ENCODE assay signal across 9 mouse cellular contexts in the genomic region with DNA sequence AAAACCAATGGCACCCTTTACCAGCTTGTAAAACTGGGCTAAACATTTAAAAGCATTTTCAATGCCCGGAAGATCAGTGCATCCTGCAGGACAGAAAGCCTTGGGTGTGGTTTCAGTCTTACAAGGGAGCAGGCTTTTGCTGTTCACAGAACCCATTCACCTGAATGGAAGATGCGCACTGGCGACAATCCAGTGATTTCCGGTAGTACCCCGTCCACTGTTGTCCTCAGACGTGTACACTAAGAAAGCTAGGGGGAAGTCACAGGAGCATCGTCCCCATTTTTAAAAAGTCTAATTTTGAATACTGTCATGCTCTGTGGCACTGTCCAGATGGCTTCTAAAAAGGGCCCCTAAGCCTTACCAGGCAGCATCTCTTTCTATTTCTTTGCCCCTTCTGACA. TPM values are rescaled to one million over a fixed set of nuclear protein-coding genes. Genes with fewer than 3 reads are reported as not detected.
A peak's percentile ranks its signal among the peaks of the same experiment; 100 is the strongest.
DNase-seq lines count a peak whose midpoint lies in the region; ATAC-seq lines count a peak whose summit lies in the region.
"Had no signal": no experiment of that assay in that cellular context is flagged by ENCODE, and none has a peak within 500 bp of the region (broad histone marks: within the 10 kb centered on the region; RNA-seq: fewer than 3 reads in every experiment).

No protein-coding gene starts in this region.

- no peak for DNase-seq in heart, postnatal 36 days
- peak; percentile 32 for DNase-seq in ES-CJ7 (ENCODE audit: low read depth, low spot score)
- no peak for DNase-seq in embryonic facial prominence, embryonic 14.5 days (ENCODE audit: low spot score)
- no peak for DNase-seq in liver, embryonic 13.5 days
- no peak for DNase-seq in right cerebral cortex, adult 2 months (ENCODE audit: low spot score in 2 of 2)
- DNase-seq in midbrain, embryonic 14.5 days = no peak

- no peaks in the 10 kb centered on the region for H3K27me3 ChIP-seq in heart, embryonic 16.5 days (ENCODE audit: control insufficient read depth, insufficient read depth, low read length)
- no peaks in the 10 kb centered on the region for H3K27me3 ChIP-seq in embryonic facial prominence, embryonic 14.5 days (replicated peaks; ENCODE audit: control insufficient read depth, insufficient read depth, low read length)
- no peaks in the 10 kb centered on the region for H3K27me3 ChIP-seq in liver, embryonic 13.5 days
- H3K27me3 ChIP-seq in midbrain, embryonic 14.5 days (ENCODE audit: control insufficient read depth, insufficient read depth, low read length) = no peaks in the 10 kb centered on the region
- H3K27me3 ChIP-seq: hindbrain, embryonic 15.5 days had no signal

- H3K36me3 ChIP-seq in heart, embryonic 16.5 days (ENCODE audit: control insufficient read depth, insufficient read depth) = peaks cover 1% of the 10 kb centered on the region; the same call in 1 of the 2 replicates
- H3K36me3 ChIP-seq in embryonic facial prominence, embryonic 14.5 days (ENCODE audit: control insufficient read depth, insufficient read depth, low read length) = peaks cover 6% of the 10 kb centered on the region; the same call in 1 of the 2 replicates
- peaks cover 44% of the 10 kb centered on the region for H3K36me3 ChIP-seq in liver, embryonic 13.5 days
- H3K36me3 ChIP-seq in midbrain, embryonic 14.5 days (ENCODE audit: control insufficient read depth, insufficient read depth, low read length) = peaks cover 8% of the 10 kb centered on the region

- no peak overlapping the region for H3K9ac ChIP-seq in heart, embryonic 16.5 days (ENCODE audit: low read length)
- 0 out of 2 replicates have a peak overlapping the region, but pooled peaks have one; percentile 0 for H3K9ac ChIP-seq in embryonic facial prominence, embryonic 14.5 days (ENCODE audit: low read depth, low read length)
- peak overlapping the region; percentile 97 for H3K9ac ChIP-seq in liver, embryonic 13.5 days
- H3K9ac ChIP-seq in midbrain, embryonic 14.5 days (replicated peaks; ENCODE audit: low read length) = no peak overlapping the region

- H3K4me2 ChIP-seq in heart, embryonic 16.5 days (ENCODE audit: low read depth, low read length) = peak overlapping the region; percentile 87
- H3K4me2 ChIP-seq in embryonic facial prominence, embryonic 14.5 days (ENCODE audit: low read depth, low read length) = peak overlapping the region; percentile 92
- peak overlapping the region; percentile 98 for H3K4me2 ChIP-seq in liver, embryonic 13.5 days
- no peak overlapping the region for H3K4me2 ChIP-seq in midbrain, embryonic 14.5 days (ENCODE audit: low read length)

- H3K9me3 ChIP-seq in heart, embryonic 16.5 days (replicated peaks; ENCODE audit: control insufficient read depth, low read length) = no peaks in the 10 kb centered on the region
- H3K9me3 ChIP-seq in embryonic facial prominence, embryonic 14.5 days (ENCODE audit: control insufficient read depth, low read length) = no peaks in the 10 kb centered on the region
- no peaks in the 10 kb centered on the region for H3K9me3 ChIP-seq in liver, embryonic 13.5 days (replicated peaks)
- no peaks in the 10 kb centered on the region for H3K9me3 ChIP-seq in midbrain, embryonic 14.5 days (ENCODE audit: control insufficient read depth, low read length)
- H3K9me3 ChIP-seq: hindbrain, embryonic 15.5 days had no signal

- intact Hi-C loops in heart, postnatal 36 days (cut with DNase I) = loop anchor here (5.0 to 10.0 kb wide), 2 partner anchors 57 to 209 kb away; a partner anchor contains a TSS

- H3K4me3 ChIP-seq in heart, embryonic 16.5 days (ENCODE audit: low read length) = no peak overlapping the region
- peak overlapping the region; percentile 77; the same call in 1 of the 2 replicates for H3K4me3 ChIP-seq in embryonic facial prominence, embryonic 14.5 days (ENCODE audit: low read depth, low read length)
- peak overlapping the region; percentile 93 for H3K4me3 ChIP-seq in liver, embryonic 13.5 days (replicated peaks)
- H3K4me3 ChIP-seq in midbrain, embryonic 14.5 days (replicated peaks; ENCODE audit: low read depth, low read length) = no peak overlapping the region

- ATAC-seq in heart, embryonic 16.5 days (replicated peaks; ENCODE audit: extremely low read depth, insufficient read depth, low FRiP score) = no peak
- no peak for ATAC-seq in embryonic facial prominence, embryonic 14.5 days (ENCODE audit: low read depth)
- ATAC-seq in liver, embryonic 13.5 days (ENCODE audit: low read depth) = peak; percentile 56
- ATAC-seq in megakaryocyte-erythroid progenitor cell, adult 5-6 weeks (replicated peaks; ENCODE audit: low FRiP score, low TSS enrichment, poor library complexity, severe bottlenecking) = no peak
- no peak for ATAC-seq in midbrain, embryonic 14.5 days (ENCODE audit: low FRiP score, low TSS enrichment)

- H3K27ac ChIP-seq in heart, embryonic 16.5 days (ENCODE audit: low read length) = no peak overlapping the region
- H3K27ac ChIP-seq in embryonic facial prominence, embryonic 14.5 days (replicated peaks; ENCODE audit: low read depth, low read length) = no peak overlapping the region
- peak overlapping the region; percentile 91 for H3K27ac ChIP-seq in liver, embryonic 13.5 days
- no peak overlapping the region for H3K27ac ChIP-seq in midbrain, embryonic 14.5 days (replicated peaks; ENCODE audit: low read depth, low read length)
- H3K27ac ChIP-seq: hindbrain, embryonic 15.5 days had no signal

- H3K4me1 ChIP-seq in heart, embryonic 16.5 days (ENCODE audit: control insufficient read depth, insufficient read depth, low read length) = peaks cover 19% of the 10 kb centered on the region
- peaks cover 12% of the 10 kb centered on the region for H3K4me1 ChIP-seq in embryonic facial prominence, embryonic 14.5 days (ENCODE audit: control insufficient read depth, insufficient read depth, low read length)
- H3K4me1 ChIP-seq in liver, embryonic 13.5 days (replicated peaks) = peaks cover 53% of the 10 kb centered on the region
- 0 out of 2 replicates have a peak, but pooled peaks cover 5% of the 10 kb centered on the region for H3K4me1 ChIP-seq in midbrain, embryonic 14.5 days (ENCODE audit: control insufficient read depth, insufficient read depth, low read length)

- WGBS in heart, embryonic 16.5 days = 58% methylated on average over 7 of the region's 7 CpGs
- 88% methylated on average over 7 of the region's 7 CpGs for WGBS in embryonic facial prominence, embryonic 14.5 days
- 42% methylated on average over 7 of the region's 7 CpGs for WGBS in liver, embryonic 13.5 days (ENCODE audit: insufficient replicate concordance)
- 85% methylated on average over 7 of the region's 7 CpGs for WGBS in midbrain, embryonic 14.5 days

RNA-seq across cellular contexts. Expression of a gene that starts 1.8 kb away (rescaled TPM):
- 87.3 and 90.1 TPM in 2 replicates for polyA plus RNA-seq in heart, embryonic 16.5 days (2015; fragmentation: Nextera tagmentation; extraction: Ambion mirVana)
- 10 to 100 TPM; 32.7 to 33.2 TPM for total RNA-seq in heart, postnatal 36 days (2021)
- polyA plus RNA-seq in embryonic facial prominence, embryonic 14.5 days (2014; fragmentation: Nextera tagmentation; extraction: Ambion mirVana) = 61.1 and 68.5 TPM in 2 replicates
- 63.2 and 72.5 TPM in 2 replicates for polyA plus RNA-seq in liver, embryonic 13.5 days (2015; fragmentation: Nextera tagmentation; extraction: Ambion mirVana)
- 66.0 and 89.5 TPM in 2 replicates for total RNA-seq in megakaryocyte-erythroid progenitor cell, adult 5-6 weeks (2014; fragmentation: Nextera tagmentation)
- 64.8 and 76.6 TPM in 2 replicates for total RNA-seq in megakaryocyte-erythroid progenitor cell, adult 5-6 weeks (2017)
- polyA plus RNA-seq in midbrain, embryonic 14.5 days (2014; fragmentation: Nextera tagmentation; extraction: Ambion mirVana) = 19.8 and 22.2 TPM in 2 replicates

RNA-seq across cellular contexts. Expression of a gene that starts 36.1 kb away (rescaled TPM):
- 10.9 and 13.2 TPM in 2 replicates for polyA plus RNA-seq in heart, embryonic 16.5 days (2015; fragmentation: Nextera tagmentation; extraction: Ambion mirVana)
- total RNA-seq in heart, postnatal 36 days (2021) = 1 to 10 TPM; 6.2 to 6.3 TPM
- polyA plus RNA-seq in embryonic facial prominence, embryonic 14.5 days (2014; fragmentation: Nextera tagmentation; extraction: Ambion mirVana) = 21.3 and 24.5 TPM in 2 replicates
- 4.8 and 5.6 TPM in 2 replicates for polyA plus RNA-seq in liver, embryonic 13.5 days (2015; fragmentation: Nextera tagmentation; extraction: Ambion mirVana)
- total RNA-seq in megakaryocyte-erythroid progenitor cell, adult 5-6 weeks (2014; fragmentation: Nextera tagmentation) = 1.6 and 3.5 TPM in 2 replicates
- total RNA-seq in megakaryocyte-erythroid progenitor cell, adult 5-6 weeks (2017) = 0.99 and 4.2 TPM in 2 replicates
- 24.6 and 29.9 TPM in 2 replicates for polyA plus RNA-seq in midbrain, embryonic 14.5 days (2014; fragmentation: Nextera tagmentation; extraction: Ambion mirVana)

RNA-seq across cellular contexts. Expression of a gene that starts 58.6 kb away (rescaled TPM):
- polyA plus RNA-seq in heart, embryonic 16.5 days (2015; fragmentation: Nextera tagmentation; extraction: Ambion mirVana) = 14.1 and 14.4 TPM in 2 replicates
- total RNA-seq in heart, postnatal 36 days (2021) = 10 to 100 TPM; 13.5 to 16.2 TPM
- polyA plus RNA-seq in embryonic facial prominence, embryonic 14.5 days (2014; fragmentation: Nextera tagmentation; extraction: Ambion mirVana) = 29.7 and 31.3 TPM in 2 replicates
- polyA plus RNA-seq in liver, embryonic 13.5 days (2015; fragmentation: Nextera tagmentation; extraction: Ambion mirVana) = 6.3 and 7.3 TPM in 2 replicates
- total RNA-seq in megakaryocyte-erythroid progenitor cell, adult 5-6 weeks (2014; fragmentation: Nextera tagmentation) = 39.7 and 44.7 TPM in 2 replicates
- 18.7 and 37.2 TPM in 2 replicates for total RNA-seq in megakaryocyte-erythroid progenitor cell, adult 5-6 weeks (2017)
- 58.2 and 70.6 TPM in 2 replicates for polyA plus RNA-seq in midbrain, embryonic 14.5 days (2014; fragmentation: Nextera tagmentation; extraction: Ambion mirVana)

Comparison
In these comparisons a context has a peak if more than half of its experiments do, and no peak if none do; other contexts are left out.
1. H3K4me3 ChIP-seq: peak in embryonic facial prominence, embryonic 14.5 days (single experiment) and liver, embryonic 13.5 days (single experiment); none in heart, embryonic 16.5 days (single experiment) and midbrain, embryonic 14.5 days (single experiment).
2. H3K9ac ChIP-seq: peak in embryonic facial prominence, embryonic 14.5 days (single experiment) and liver, embryonic 13.5 days (single experiment); none in heart, embryonic 16.5 days (single experiment) and midbrain, embryonic 14.5 days (single experiment).